Mouse (Mus musculus) testis, adult 2 months (tissue): ENCODE data around the gene Rab43.

Experiments used
- CTCF ChIP-seq: fragments of 200-500 bp; IDR thresholded peaks from 2 replicates; pipeline ENCODE4 v1.5.1; 2012; ENCODE audit warnings: low read depth, mild to moderate bottlenecking, inconsistent platforms, low read length, moderate library complexity; ENCODE audit not compliant: control insufficient read depth, insufficient read depth, insufficient replicate concordance
- POLR2A ChIP-seq: fragments of 200-500 bp; IDR thresholded peaks from 2 replicates; pipeline ENCODE4 v1.6.1; 2012; ENCODE audit warnings: low read depth, mild to moderate bottlenecking, inconsistent platforms, low read length, moderate library complexity; ENCODE audit not compliant: control insufficient read depth

DNA sequence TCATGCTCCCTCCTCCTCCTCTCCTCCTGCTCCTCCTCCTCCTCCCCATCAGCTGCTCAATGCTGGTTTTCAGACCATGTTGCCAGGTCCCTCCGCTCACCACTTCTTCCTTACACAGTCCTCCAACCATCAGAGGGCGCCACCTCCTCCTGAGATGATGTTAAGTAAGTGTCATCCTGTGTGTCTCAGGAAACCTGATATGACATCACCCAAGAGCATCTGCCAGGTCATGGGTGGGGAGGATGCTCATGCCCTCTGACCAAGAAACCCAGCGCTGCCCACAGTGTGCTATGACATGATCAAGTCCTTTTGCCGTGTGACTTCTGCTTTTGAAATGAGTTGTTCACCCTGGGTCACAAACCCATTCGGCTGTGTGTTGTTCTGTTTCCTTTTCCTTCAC is 69.2 kb downstream of the Rab43 start:
- TF ChIP-seq CTCF (peak; percentile 51; the same call in 1 of the 2 replicates), POLR2A (no peak)
